Mouse (Mus musculus): ENCODE data around the gene Cdkl1.

Gene Cdkl1

DNA sequence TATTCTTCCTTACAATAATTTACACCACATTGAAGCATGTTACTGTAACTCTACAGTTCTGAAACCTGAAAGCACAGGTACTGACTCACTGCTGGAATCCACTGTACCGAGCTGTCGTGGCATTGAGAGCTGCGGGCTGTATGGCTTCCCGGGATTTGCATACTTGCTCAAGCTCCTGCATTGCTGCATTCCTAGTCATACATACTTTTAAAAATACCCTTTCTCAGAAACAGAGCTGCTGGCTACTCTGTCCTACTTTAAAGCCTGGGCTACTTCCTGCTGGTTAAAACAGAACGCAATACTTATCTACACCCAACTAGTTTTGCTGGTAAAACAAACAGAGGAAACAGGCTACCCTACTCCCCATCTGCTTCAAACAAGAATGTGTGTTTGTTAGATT is 46.9 kb downstream of the Cdkl1 start:
- DNase-seq (ENCODE audit: low spot score): no peak

DNA sequence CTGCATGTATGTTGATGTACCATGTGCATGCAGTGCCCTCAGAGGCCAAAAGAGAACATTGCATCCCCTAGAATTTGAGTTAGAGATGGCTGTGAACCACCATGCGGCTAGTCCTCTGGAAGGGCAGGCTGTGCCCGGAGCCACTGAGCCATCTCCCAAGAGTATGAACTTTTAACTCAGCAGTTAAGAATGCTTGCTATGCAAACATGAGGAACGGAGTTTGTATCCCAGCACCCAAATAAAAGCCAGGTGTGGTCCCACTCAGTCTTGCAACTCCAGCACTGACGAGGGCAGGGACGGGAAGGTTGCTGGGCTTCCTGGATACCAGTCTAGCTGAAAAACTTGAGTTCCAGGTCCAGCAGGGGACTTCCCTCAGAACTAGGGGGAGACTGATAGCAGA is 49.1 kb downstream of the Cdkl1 start:
- no peak for DNase-seq (ENCODE audit: low spot score)

GRCm38 (mm10) chr12:69733923-69734322 is 57.1 kb downstream of the Cdkl1 start:
- DNase-seq (ENCODE audit: low spot score): no peak

- no peak for DNase-seq (ENCODE audit: low spot score)
These were observed 57.5 kb downstream of the Cdkl1 start for GRCm38 (mm10) chr12:69733518-69733917.

DNA sequence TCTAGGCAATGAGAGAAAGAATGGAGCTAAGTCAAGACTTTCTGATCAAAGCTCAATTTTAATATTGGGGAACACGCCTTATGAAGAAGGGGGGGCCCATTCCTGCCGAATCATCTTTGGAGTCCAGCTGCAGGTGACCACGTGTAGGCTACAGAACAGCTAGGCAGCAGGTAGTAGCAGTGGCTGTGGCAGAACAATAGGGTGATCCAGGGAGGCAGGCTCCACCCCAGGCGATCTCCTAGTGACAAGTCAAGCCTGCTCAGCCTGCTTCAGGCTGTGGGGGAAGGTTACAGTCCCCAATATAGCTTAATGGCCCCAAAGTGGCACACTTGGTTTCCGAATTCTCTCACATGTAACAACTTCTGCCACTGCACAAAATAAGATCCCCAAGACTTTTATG is 58.8 kb downstream of the Cdkl1 start:
- no peak for DNase-seq (ENCODE audit: low spot score)

- no peak for DNase-seq (ENCODE audit: low spot score)
These were observed 60.8 kb downstream of the Cdkl1 start for GRCm38 (mm10) chr12:69730306-69730705.

GRCm38 (mm10) chr12:69729246-69729645 is 61.8 kb downstream of the Cdkl1 start:
- DNase-seq (ENCODE audit: low spot score): no peak

GRCm38 (mm10) chr12:69724711-69725460 is 66.2 kb downstream of the Cdkl1 start, which contains the start of the genes L2hgdh and Atp5s:
TSS of gene L2hgdh (minus strand) at chr12:69724873.
TSS of gene Atp5s (plus strand) at chr12:69724950.
- peak; percentile 98 for DNase-seq (ENCODE audit: low spot score)

DNA sequence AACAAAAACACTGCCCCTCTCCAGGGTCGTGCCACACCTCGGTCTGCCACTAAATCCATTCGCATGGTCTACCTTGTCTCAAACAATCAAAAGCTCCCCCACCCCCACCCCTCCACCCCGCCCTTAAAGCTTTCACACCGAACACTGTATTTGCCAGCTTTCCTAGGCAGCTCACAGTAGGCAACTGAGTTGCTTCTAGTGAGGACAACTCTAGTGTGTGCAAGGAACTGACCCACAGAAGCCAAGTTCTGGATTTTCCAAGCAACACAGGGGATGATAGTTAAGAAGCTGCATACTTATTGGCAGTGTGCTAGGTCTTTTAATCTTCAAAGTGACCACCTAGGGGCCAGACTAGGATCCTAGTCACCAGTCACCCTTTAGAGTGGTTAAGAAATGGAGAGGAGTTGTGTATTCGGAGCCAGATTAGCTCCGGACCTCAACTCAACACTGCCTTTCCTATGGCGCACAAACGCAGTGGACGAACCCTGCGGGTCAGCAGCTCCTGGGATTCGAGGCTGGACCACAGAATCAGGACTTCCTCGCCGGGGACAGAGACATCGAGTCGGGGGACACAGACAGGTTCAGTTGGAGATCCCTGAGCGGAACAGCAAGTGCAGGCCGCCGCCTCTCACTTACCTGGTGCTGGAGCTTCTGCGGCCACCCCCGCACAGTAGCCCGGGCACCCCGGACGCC is 66.9 kb downstream of the Cdkl1 start:
- DNase-seq (ENCODE audit: low spot score): no peak

- DNase-seq (ENCODE audit: low spot score): no peak
These were observed 67.7 kb downstream of the Cdkl1 start for GRCm38 (mm10) chr12:69723376-69723775.

- no peak for DNase-seq (ENCODE audit: low spot score)
These were observed 68.2 kb downstream of the Cdkl1 start for GRCm38 (mm10) chr12:69722857-69723256.

GRCm38 (mm10) chr12:69713628-69714027 is 77.4 kb downstream of the Cdkl1 start:
- no peak for DNase-seq (ENCODE audit: low spot score)

DNA sequence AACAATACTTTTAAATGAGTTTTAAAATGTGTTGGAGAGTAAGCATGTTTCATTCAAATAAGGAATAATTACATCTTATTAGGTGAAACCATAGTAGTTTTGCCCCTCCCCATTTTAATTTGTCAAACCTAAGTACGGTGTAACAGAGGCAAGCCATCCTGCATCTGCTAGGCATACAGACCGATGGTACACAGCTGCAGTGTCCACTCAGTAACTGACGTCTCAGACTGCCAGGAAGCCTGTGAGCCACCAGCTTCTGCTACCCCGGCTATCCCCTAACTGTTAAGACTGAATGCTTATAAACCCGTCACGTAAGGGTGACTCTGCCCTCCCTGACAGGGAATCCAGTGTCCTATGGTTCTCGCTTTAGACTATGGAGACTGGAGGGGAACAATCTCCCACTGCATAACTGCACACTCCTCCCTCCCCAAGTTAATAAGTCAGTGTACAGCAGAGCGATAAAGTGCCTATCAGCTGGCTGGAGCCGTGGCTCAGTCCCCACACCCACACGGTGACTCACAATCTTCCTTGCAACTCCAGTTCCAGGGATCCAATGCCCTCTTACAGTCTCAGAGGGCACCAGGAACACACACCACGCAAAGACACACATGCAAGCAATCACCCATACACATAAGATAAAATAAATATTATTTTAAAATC is 86.1 kb downstream of the Cdkl1 start:
- no peak for DNase-seq (ENCODE audit: low spot score)

GRCm38 (mm10) chr12:69698352-69698751 is 92.7 kb downstream of the Cdkl1 start:
- DNase-seq (ENCODE audit: low spot score): no peak

All from testis, postnatal 10 days (tissue).